Mouse (Mus musculus): Measurements from ENCODE around the gene Pcnx3. TPM values are rescaled to one million over a fixed set of nuclear protein-coding genes. Genes with fewer than 3 reads are reported as not detected.

Gene Pcnx3
- total and polyA plus RNA-seq, 2 experiments from 2014 or later, result 17.2 to 97.0 TPM

GRCm38 (mm10) chr19:5685431-5685830 is 3.3 kb downstream of the Pcnx3 start:
- no peak for ATAC-seq
- Histone ChIP-seq H3K36me3 (ENCODE audit: insufficient read depth, low read length) (peaks cover 56% of the 10 kb centered on the region), H3K27me3 (ENCODE audit: insufficient read depth, low read length) (no peaks in the 10 kb centered on the region), H3K9ac (replicated peaks; ENCODE audit: low read length) (no peak overlapping the region), H3K4me1 (ENCODE audit: insufficient read depth, low read length) (peaks cover 14% of the 10 kb centered on the region), H3K4me3 (ENCODE audit: low read length) (no peak overlapping the region), H3K9me3 (ENCODE audit: low read length) (no peaks in the 10 kb centered on the region), H3K27ac (no peak overlapping the region), H3K4me2 (ENCODE audit: low read depth, low read length) (no peak overlapping the region)
- no peak for TF ChIP-seq CTCF (IDR thresholded peaks at IDR 0.05; ENCODE audit: low read depth)
- no peak for DNase-seq (ENCODE audit: low spot score)
- 94% methylated on average over 19 of the region's 19 CpGs for WGBS

- H3K36me3 ChIP-seq (ENCODE audit: insufficient read depth, low read length), result peaks cover 60% of the 10 kb centered on the region
- no peaks in the 10 kb centered on the region for H3K27me3 ChIP-seq (ENCODE audit: insufficient read depth, low read length)
- H3K4me2 ChIP-seq (ENCODE audit: low read depth, low read length), result no peak overlapping the region
- peaks cover 10% of the 10 kb centered on the region for H3K4me1 ChIP-seq (ENCODE audit: insufficient read depth, low read length)
- 93% methylated on average over 13 of the region's 13 CpGs for WGBS
- no peak overlapping the region for H3K27ac ChIP-seq
- no peak for ATAC-seq
- no peaks in the 10 kb centered on the region for H3K9me3 ChIP-seq (ENCODE audit: low read length)
- no peak for DNase-seq (ENCODE audit: low spot score)
- H3K4me3 ChIP-seq (ENCODE audit: low read length), result no peak overlapping the region
- no peak overlapping the region for H3K9ac ChIP-seq (replicated peaks; ENCODE audit: low read length)
- no peak for TF ChIP-seq CTCF (IDR thresholded peaks at IDR 0.05; ENCODE audit: low read depth)
Observed at GRCm38 (mm10) chr19:5684985-5685384, 3.7 kb downstream of the Pcnx3 start.

GRCm38 (mm10) chr19:5684236-5684635 is 4.5 kb downstream of the Pcnx3 start:
- no peaks in the 10 kb centered on the region for H3K9me3 ChIP-seq (ENCODE audit: low read length)

GRCm38 (mm10) chr19:5680432-5680831 is 8.3 kb downstream of the Pcnx3 start:
- H3K27ac ChIP-seq, result no peak overlapping the region
- ATAC-seq (no peak), DNase-seq (ENCODE audit: low spot score) (no peak)
- no peak overlapping the region for H3K9ac ChIP-seq (replicated peaks; ENCODE audit: low read length)
- H3K36me3 ChIP-seq (ENCODE audit: insufficient read depth, low read length), result peaks cover 90% of the 10 kb centered on the region
- H3K9me3 ChIP-seq (ENCODE audit: low read length), result no peaks in the 10 kb centered on the region
- WGBS, result 82% methylated on average over 4 of the region's 4 CpGs
- H3K4me1 ChIP-seq (ENCODE audit: insufficient read depth, low read length), result no peaks in the 10 kb centered on the region
- no peaks in the 10 kb centered on the region for H3K27me3 ChIP-seq (ENCODE audit: insufficient read depth, low read length)
- TF ChIP-seq CTCF (IDR thresholded peaks at IDR 0.05; ENCODE audit: low read depth), result no peak
- H3K4me3 ChIP-seq (ENCODE audit: low read length), result no peak overlapping the region
- H3K4me2 ChIP-seq (ENCODE audit: low read depth, low read length), result no peak overlapping the region

More at GRCm38 (mm10) chr19:5684236-5684635, 4.5 kb downstream of the Pcnx3 start:
- WGBS, result 93% methylated on average over 12 of the region's 12 CpGs
- H3K4me3 ChIP-seq (ENCODE audit: low read length), result no peak overlapping the region
- H3K4me2 ChIP-seq (ENCODE audit: low read depth, low read length), result no peak overlapping the region
- no peak for DNase-seq (ENCODE audit: low spot score)
- peaks cover 7% of the 10 kb centered on the region for H3K4me1 ChIP-seq (ENCODE audit: insufficient read depth, low read length)
- H3K36me3 ChIP-seq (ENCODE audit: insufficient read depth, low read length), result peaks cover 68% of the 10 kb centered on the region
- TF ChIP-seq CTCF (IDR thresholded peaks at IDR 0.05; ENCODE audit: low read depth), result no peak
- no peak overlapping the region for H3K27ac ChIP-seq
- no peaks in the 10 kb centered on the region for H3K27me3 ChIP-seq (ENCODE audit: insufficient read depth, low read length)
- ATAC-seq, result no peak
- H3K9ac ChIP-seq (replicated peaks; ENCODE audit: low read length), result no peak overlapping the region

DNA sequence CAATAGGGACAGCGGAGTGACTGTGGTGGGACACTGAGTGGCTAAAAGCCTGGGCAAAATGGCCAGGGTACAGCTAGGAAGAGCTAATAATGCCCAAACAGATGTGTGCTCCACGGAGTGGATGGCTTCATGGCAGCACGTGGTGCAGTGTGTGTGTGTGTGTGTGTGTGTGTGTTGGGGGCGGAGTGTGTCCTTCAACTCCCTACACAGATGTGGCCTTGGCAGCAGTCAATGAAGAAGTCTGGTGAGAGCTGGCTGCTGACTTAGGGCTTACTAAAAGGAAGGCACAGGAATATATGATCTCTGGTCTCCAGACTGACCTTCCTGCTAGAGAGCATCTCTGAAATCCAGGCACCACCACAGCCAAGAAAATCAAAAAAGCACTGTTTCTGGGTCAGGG is 20.3 kb downstream of the Pcnx3 start:
- ATAC-seq (no peak), DNase-seq (ENCODE audit: low spot score) (no peak)
- Histone ChIP-seq H3K9ac (replicated peaks; ENCODE audit: low read length) (no peak overlapping the region), H3K4me1 (ENCODE audit: insufficient read depth, low read length) (no peaks in the 10 kb centered on the region), H3K36me3 (ENCODE audit: insufficient read depth, low read length) (peaks cover 72% of the 10 kb centered on the region), H3K27me3 (ENCODE audit: insufficient read depth, low read length) (no peaks in the 10 kb centered on the region), H3K4me2 (ENCODE audit: low read depth, low read length) (no peak overlapping the region), H3K4me3 (ENCODE audit: low read length) (no peak overlapping the region), H3K9me3 (ENCODE audit: low read length) (no peaks in the 10 kb centered on the region), H3K27ac (no peak overlapping the region)
- no peak for TF ChIP-seq CTCF (IDR thresholded peaks at IDR 0.05; ENCODE audit: low read depth)
- 84% methylated on average over 4 of the region's 4 CpGs for WGBS

- no peak for DNase-seq (ENCODE audit: low spot score)
- no peak for ATAC-seq
- H3K36me3 ChIP-seq (ENCODE audit: insufficient read depth, low read length), result peaks cover 52% of the 10 kb centered on the region
Observed at GRCm38 (mm10) chr19:5666386-5666785, 22.3 kb downstream of the Pcnx3 start.

GRCm38 (mm10) chr19:5665465-5665864 is 23.2 kb downstream of the Pcnx3 start:
- Histone ChIP-seq H3K27ac (no peak overlapping the region), H3K4me1 (ENCODE audit: insufficient read depth, low read length) (no peaks in the 10 kb centered on the region), H3K9ac (replicated peaks; ENCODE audit: low read length) (no peak overlapping the region), H3K36me3 (ENCODE audit: insufficient read depth, low read length) (peaks cover 47% of the 10 kb centered on the region), H3K27me3 (ENCODE audit: insufficient read depth, low read length) (no peaks in the 10 kb centered on the region), H3K4me3 (ENCODE audit: low read length) (no peak overlapping the region), H3K9me3 (ENCODE audit: low read length) (no peaks in the 10 kb centered on the region), H3K4me2 (ENCODE audit: low read depth, low read length) (no peak overlapping the region)
- no peak for ATAC-seq
- DNase-seq (ENCODE audit: low spot score), result no peak
- WGBS, result 89% methylated on average over 15 of the region's 15 CpGs
- no peak for TF ChIP-seq CTCF (IDR thresholded peaks at IDR 0.05; ENCODE audit: low read depth)

More at GRCm38 (mm10) chr19:5666386-5666785, 22.3 kb downstream of the Pcnx3 start:
- H3K4me1 ChIP-seq (ENCODE audit: insufficient read depth, low read length), result no peaks in the 10 kb centered on the region
- no peak overlapping the region for H3K4me3 ChIP-seq (ENCODE audit: low read length)
- H3K9ac ChIP-seq (replicated peaks; ENCODE audit: low read length), result no peak overlapping the region
- no peaks in the 10 kb centered on the region for H3K27me3 ChIP-seq (ENCODE audit: insufficient read depth, low read length)
- no peak overlapping the region for H3K27ac ChIP-seq
- H3K9me3 ChIP-seq (ENCODE audit: low read length), result no peaks in the 10 kb centered on the region
- WGBS, result 84% methylated on average over 18 of the region's 18 CpGs
- TF ChIP-seq CTCF (IDR thresholded peaks at IDR 0.05; ENCODE audit: low read depth), result no peak
- H3K4me2 ChIP-seq (ENCODE audit: low read depth, low read length), result no peak overlapping the region
